Mouse (Mus musculus): ENCODE measurements around the gene Gcc2. TPM values are rescaled to one million over a fixed set of nuclear protein-coding genes. Genes with fewer than 3 reads are reported as not detected.

The Gcc2 gene
- polyA plus RNA-seq, 1 experiment from 2014 or later = 91.7 TPM

- Histone ChIP-seq H3K9me3 (ENCODE audit: control insufficient read depth) (no peaks in the 10 kb centered on the region), H3K27me3 (replicated peaks; ENCODE audit: control insufficient read depth, insufficient read depth, low read length) (no peaks in the 10 kb centered on the region), H3K4me2 (replicated peaks; ENCODE audit: low read depth) (no peak overlapping the region), H3K9ac (ENCODE audit: low read depth, low read length) (no peak overlapping the region), H3K4me1 (replicated peaks; ENCODE audit: control insufficient read depth, insufficient read depth, low read length) (no peaks in the 10 kb centered on the region), H3K36me3 (ENCODE audit: control insufficient read depth, insufficient read depth) (peaks cover 32% of the 10 kb centered on the region), H3K4me3 (ENCODE audit: low read depth, low read length) (no peak overlapping the region), H3K27ac (ENCODE audit: low read depth, low read length) (no peak overlapping the region)
- 58% methylated on average over 3 of the region's 3 CpGs for WGBS
- TF ChIP-seq CTCF (IDR thresholded peaks at IDR 0.05; ENCODE audit: low read depth) = no peak
- no peak for ATAC-seq
Measured at GRCm38 (mm10) chr10:58306897-58307296, 51.6 kb downstream of the Gcc2 start.

- Histone ChIP-seq H3K4me1 (replicated peaks; ENCODE audit: control insufficient read depth, insufficient read depth, low read length) (no peaks in the 10 kb centered on the region), H3K27me3 (replicated peaks; ENCODE audit: control insufficient read depth, insufficient read depth, low read length) (no peaks in the 10 kb centered on the region), H3K9ac (ENCODE audit: low read depth, low read length) (no peak overlapping the region), H3K27ac (ENCODE audit: low read depth, low read length) (no peak overlapping the region), H3K4me3 (ENCODE audit: low read depth, low read length) (no peak overlapping the region), H3K9me3 (ENCODE audit: control insufficient read depth) (no peaks in the 10 kb centered on the region), H3K36me3 (ENCODE audit: control insufficient read depth, insufficient read depth) (peaks cover 27% of the 10 kb centered on the region), H3K4me2 (replicated peaks; ENCODE audit: low read depth) (no peak overlapping the region)
- no peak for TF ChIP-seq CTCF (IDR thresholded peaks at IDR 0.05; ENCODE audit: low read depth)
- 0 out of 2 replicates have a peak, but pooled peaks have one; percentile 13 for ATAC-seq
- 83% methylated on average over 1 of the region's 1 CpGs for WGBS
Measured at GRCm38 (mm10) chr10:58310791-58311190, 55.5 kb downstream of the Gcc2 start.

DNA sequence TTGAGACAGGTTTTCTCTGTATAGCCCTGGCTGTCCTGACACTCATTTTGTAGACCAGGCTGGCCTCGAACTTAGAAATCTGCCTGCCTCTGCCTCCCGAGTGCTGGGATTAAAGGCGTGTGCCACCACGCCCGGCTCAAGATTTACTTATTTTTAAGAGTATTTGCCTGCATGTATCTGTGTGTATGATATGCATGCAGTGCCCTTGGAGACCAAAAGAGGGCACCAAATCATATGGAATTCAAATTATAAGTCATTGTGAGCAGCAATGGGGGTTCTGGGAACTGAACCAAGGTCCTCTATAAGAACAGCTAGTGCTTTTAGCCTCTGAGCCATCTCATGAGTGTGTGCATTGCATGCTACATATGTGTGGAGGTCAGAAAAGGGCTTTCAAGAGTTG is 57.6 kb downstream of the Gcc2 start:
- Histone ChIP-seq H3K9ac (ENCODE audit: low read depth, low read length) (no peak overlapping the region), H3K9me3 (ENCODE audit: control insufficient read depth) (no peaks in the 10 kb centered on the region), H3K4me2 (replicated peaks; ENCODE audit: low read depth) (no peak overlapping the region), H3K27me3 (replicated peaks; ENCODE audit: control insufficient read depth, insufficient read depth, low read length) (no peaks in the 10 kb centered on the region), H3K4me3 (ENCODE audit: low read depth, low read length) (no peak overlapping the region), H3K27ac (ENCODE audit: low read depth, low read length) (no peak overlapping the region), H3K36me3 (ENCODE audit: control insufficient read depth, insufficient read depth) (peaks cover 21% of the 10 kb centered on the region; the same call in 1 of the 2 replicates), H3K4me1 (replicated peaks; ENCODE audit: control insufficient read depth, insufficient read depth, low read length) (no peaks in the 10 kb centered on the region)
- ATAC-seq = no peak
- peak; percentile 28; the same call in 1 of the 2 replicates for TF ChIP-seq CTCF (IDR thresholded peaks at IDR 0.05; ENCODE audit: low read depth)
- 93% methylated on average over 5 of the region's 5 CpGs for WGBS

- H3K4me2 ChIP-seq (replicated peaks; ENCODE audit: low read depth) = no peak overlapping the region
- no peak for ATAC-seq
- H3K27me3 ChIP-seq (replicated peaks; ENCODE audit: control insufficient read depth, insufficient read depth, low read length) = no peaks in the 10 kb centered on the region
- no peak overlapping the region for H3K27ac ChIP-seq (ENCODE audit: low read depth, low read length)
- no peak overlapping the region for H3K4me3 ChIP-seq (ENCODE audit: low read depth, low read length)
- peaks cover 7% of the 10 kb centered on the region; the same call in 1 of the 2 replicates for H3K4me1 ChIP-seq (replicated peaks; ENCODE audit: control insufficient read depth, insufficient read depth, low read length)
- H3K9me3 ChIP-seq (ENCODE audit: control insufficient read depth) = no peaks in the 10 kb centered on the region
- no peak overlapping the region for H3K9ac ChIP-seq (ENCODE audit: low read depth, low read length)
- WGBS = 72% methylated on average over 3 of the region's 3 CpGs
- TF ChIP-seq CTCF (IDR thresholded peaks at IDR 0.05; ENCODE audit: low read depth) = no peak
- no peaks in the 10 kb centered on the region for H3K36me3 ChIP-seq (ENCODE audit: control insufficient read depth, insufficient read depth)
Measured at GRCm38 (mm10) chr10:58320881-58321280, 65.6 kb downstream of the Gcc2 start.

DNA sequence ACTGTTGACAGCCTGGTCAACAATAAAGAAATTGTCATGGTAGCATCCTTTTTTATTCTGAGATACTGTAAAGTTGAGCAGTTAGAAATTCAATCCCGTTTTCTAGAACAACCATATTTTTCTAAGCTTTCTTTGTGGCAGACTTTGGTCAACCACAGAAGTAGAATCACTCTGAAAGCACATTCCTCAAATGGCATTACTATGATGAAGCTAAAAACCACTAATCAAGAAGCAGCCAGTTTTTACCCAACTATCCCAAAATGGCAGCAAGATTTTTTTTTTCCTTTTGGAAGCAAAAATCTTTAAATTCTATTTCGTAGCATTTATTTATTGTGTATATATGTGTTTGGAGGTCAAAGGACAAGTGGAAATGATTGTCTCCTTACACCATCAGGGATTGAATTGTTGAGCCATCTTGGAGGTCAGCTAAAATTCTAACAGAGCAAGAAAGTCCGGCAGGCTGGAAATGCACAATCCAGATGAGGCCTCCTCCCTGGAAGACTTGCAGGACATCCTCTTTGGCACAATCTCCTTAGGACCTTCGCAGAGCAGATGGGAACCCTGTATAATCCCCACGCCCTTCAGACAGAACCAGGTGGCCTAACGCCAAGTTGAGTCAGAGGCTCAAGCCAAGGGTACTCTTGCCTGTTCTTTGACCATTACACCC is 67.2 kb downstream of the Gcc2 start:
- Histone ChIP-seq H3K36me3 (ENCODE audit: control insufficient read depth, insufficient read depth) (no peaks in the 10 kb centered on the region), H3K4me2 (replicated peaks; ENCODE audit: low read depth) (peak overlapping the region; percentile 72), H3K4me3 (ENCODE audit: low read depth, low read length) (peak overlapping the region; percentile 87), H3K27me3 (replicated peaks; ENCODE audit: control insufficient read depth, insufficient read depth, low read length) (no peaks in the 10 kb centered on the region), H3K4me1 (replicated peaks; ENCODE audit: control insufficient read depth, insufficient read depth, low read length) (peaks cover 7% of the 10 kb centered on the region; the same call in 1 of the 2 replicates), H3K27ac (ENCODE audit: low read depth, low read length) (peak overlapping the region; percentile 88), H3K9ac (ENCODE audit: low read depth, low read length) (0 out of 2 replicates have a peak overlapping the region, but pooled peaks have one; percentile 23), H3K9me3 (ENCODE audit: control insufficient read depth) (no peaks in the 10 kb centered on the region)
- 23% methylated on average over 6 of the region's 6 CpGs for WGBS
- TF ChIP-seq CTCF (IDR thresholded peaks at IDR 0.05; ENCODE audit: low read depth) = no peak
- ATAC-seq = no peak

GRCm38 (mm10) chr10:58323028-58323991 is 68.0 kb downstream of the Gcc2 start, which contains the start of gene Lims1:
TSS of gene Lims1 (plus strand) at chr10:58323466.
- under 1% methylated on average over 82 of the region's 86 CpGs for WGBS
- ATAC-seq = peak; percentile 98
- Histone ChIP-seq H3K27ac (ENCODE audit: low read depth, low read length) (peak within 1 kb of the TSS; percentile 88), H3K4me2 (replicated peaks; ENCODE audit: low read depth) (peak within 1 kb of the TSS; percentile 72), H3K36me3 (ENCODE audit: control insufficient read depth, insufficient read depth) (no peaks in the 10 kb centered on the region), H3K27me3 (replicated peaks; ENCODE audit: control insufficient read depth, insufficient read depth, low read length) (no peaks in the 10 kb centered on the region), H3K9me3 (ENCODE audit: control insufficient read depth) (no peaks in the 10 kb centered on the region), H3K4me1 (replicated peaks; ENCODE audit: control insufficient read depth, insufficient read depth, low read length) (peaks cover 7% of the 10 kb centered on the region; the same call in 1 of the 2 replicates), H3K4me3 (ENCODE audit: low read depth, low read length) (peak within 1 kb of the TSS; percentile 87), H3K9ac (ENCODE audit: low read depth, low read length) (peak within 1 kb of the TSS; percentile 81)
- 0 out of 2 replicates have a peak, but pooled peaks have one; percentile 6 for TF ChIP-seq CTCF (IDR thresholded peaks at IDR 0.05; ENCODE audit: low read depth)
